Mouse (Mus musculus) stomach, postnatal 0 days (tissue): ENCODE data around the gene Opcml. TPM values are rescaled to one million over a fixed set of nuclear protein-coding genes. Genes with fewer than 3 reads are reported as not detected.

Source experiments
- ATAC-seq: fragments of 200-750 bp; cut with Nextera tagmentation; 2 replicates; pipeline ENCODE4 v1.8.0; 2017; ENCODE audit not compliant: low FRiP score, low TSS enrichment
- DNase-seq: peaks from one replicate; pipeline ENCODE4 v3.0.0-alpha.2; 2016; ENCODE audit warnings: low spot score
- H3K27ac ChIP-seq: fragments of 300-500 bp; sonication (generic); replicated peaks from 2 replicates; pipeline ENCODE4 v1.5.1; 2014; ENCODE audit warnings: mild to moderate bottlenecking, control low read depth
- H3K27me3 ChIP-seq: fragments of 300-500 bp; sonication (generic); 2 replicates; pipeline ENCODE4 v1.6.1; 2014; ENCODE audit warnings: low read length; ENCODE audit not compliant: control insufficient read depth, insufficient read depth
- H3K36me3 ChIP-seq: fragments of 300-500 bp; sonication (generic); 2 replicates; pipeline ENCODE4 v1.6.1; 2014; ENCODE audit warnings: low read length, mixed read lengths; ENCODE audit not compliant: control insufficient read depth, insufficient read depth
- H3K4me1 ChIP-seq: fragments of 300-500 bp; sonication (generic); replicated peaks from 2 replicates; pipeline ENCODE4 v1.6.1; 2014; ENCODE audit warnings: antibody characterized with exemption; ENCODE audit not compliant: control insufficient read depth, insufficient read depth
- H3K4me2 ChIP-seq: fragments of 300-500 bp; sonication (generic); replicated peaks from 2 replicates; pipeline ENCODE4 v1.6.1; 2014; ENCODE audit warnings: low read depth, mild to moderate bottlenecking, control low read depth, moderate library complexity
- H3K4me3 ChIP-seq: fragments of 300-500 bp; sonication (generic); 2 replicates; pipeline ENCODE4 v1.5.1; 2014; ENCODE audit warnings: low read depth, low read length, control low read depth
- H3K9ac ChIP-seq: fragments of 300-500 bp; sonication (generic); 2 replicates; pipeline ENCODE4 v1.6.1; 2014; ENCODE audit warnings: mild to moderate bottlenecking, low read length, control low read depth, mixed read lengths
- H3K9me3 ChIP-seq: fragments of 300-500 bp; sonication (generic); 2 replicates; pipeline ENCODE4 v1.6.1; 2016; ENCODE audit warnings: low read length; ENCODE audit not compliant: control insufficient read depth
- CTCF ChIP-seq: IDR thresholded peaks from 2 replicates; pipeline ENCODE4 v1.5.1; 2016; ENCODE audit warnings: antibody characterized with exemption, low read depth, mild to moderate bottlenecking, moderate library complexity
- EP300 ChIP-seq: optimal IDR thresholded peaks from 2 replicates; pipeline ENCODE3; 2016; ENCODE audit warnings: antibody characterized with exemption
- WGBS: fragments of 180-500 bp; shearing (Covaris S2); extraction: QIAGEN DNeasy Blood & Tissue Kit; methylation state at CpG from one replicate; pipeline ENCODE4 v1.1.7; 2014; 5-methylcytosine and 5-hydroxymethylcytosine counted together
- polyA plus RNA-seq: library from polyadenylated mRNA; unstranded; fragments of >200 nt; fragmentation: Nextera tagmentation; extraction: Ambion mirVana; gene quantifications from 2 replicates; pipeline ENCODE4 v1.2.1, GENCODE M21; 2015

The Opcml gene
- polyA plus RNA-seq, 1 experiment from 2014 or later, result 1.1 TPM

DNA sequence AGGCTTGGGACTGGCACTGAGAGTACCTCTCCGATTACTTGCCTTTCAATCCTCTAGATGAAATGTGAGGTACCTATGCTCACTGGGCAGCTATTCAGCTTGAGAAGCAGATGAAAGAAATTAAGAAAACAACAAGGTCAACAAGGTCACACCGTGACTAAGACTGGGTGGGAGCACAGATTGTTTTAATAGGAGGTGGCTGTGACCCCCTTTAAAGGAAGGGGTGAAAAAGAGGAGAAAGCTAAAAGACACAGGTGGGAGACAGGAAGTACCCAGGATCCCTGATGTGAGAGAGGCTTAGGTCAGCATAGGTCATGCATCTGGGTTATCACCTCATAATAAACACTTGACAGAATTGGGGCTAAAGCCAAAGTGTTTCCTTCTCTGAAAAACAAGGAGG lies 1009.5 kb downstream of the Opcml start:
- Histone ChIP-seq H3K4me1 (no peaks in the 10 kb centered on the region), H3K9me3 (no peaks in the 10 kb centered on the region), H3K36me3 (no peaks in the 10 kb centered on the region), H3K9ac (no peak overlapping the region), H3K4me3 (no peak overlapping the region), H3K27ac (no peak overlapping the region), H3K4me2 (no peak overlapping the region), H3K27me3 (no peaks in the 10 kb centered on the region)
- WGBS, result 16% methylated on average over 2 of the region's 2 CpGs
- ATAC-seq (no peak), DNase-seq (no peak)
- TF ChIP-seq CTCF (no peak), EP300 (no peak)

- no peak for DNase-seq
Observed at GRCm38 (mm10) chr9:28806666-28807065, 1016.1 kb downstream of the Opcml start.

GRCm38 (mm10) chr9:28822060-28822459 lies 1031.5 kb downstream of the Opcml start:
- Histone ChIP-seq H3K9ac (no peak overlapping the region), H3K36me3 (no peaks in the 10 kb centered on the region), H3K27ac (no peak overlapping the region), H3K9me3 (no peaks in the 10 kb centered on the region), H3K4me1 (no peaks in the 10 kb centered on the region), H3K4me3 (no peak overlapping the region), H3K4me2 (no peak overlapping the region), H3K27me3 (no peaks in the 10 kb centered on the region)
- ATAC-seq (no peak), DNase-seq (no peak)
- TF ChIP-seq EP300, result no peak
- TF ChIP-seq CTCF, result no peak
- 98% methylated on average over 3 of the region's 3 CpGs for WGBS

More at GRCm38 (mm10) chr9:28806666-28807065, 1016.1 kb downstream of the Opcml start:
- no peaks in the 10 kb centered on the region for H3K27me3 ChIP-seq
- H3K9ac ChIP-seq, result no peak overlapping the region
- H3K9me3 ChIP-seq, result no peaks in the 10 kb centered on the region
- ATAC-seq, result no peak
- TF ChIP-seq EP300, result no peak
- no peak for TF ChIP-seq CTCF
- no peaks in the 10 kb centered on the region for H3K36me3 ChIP-seq
- H3K4me3 ChIP-seq, result no peak overlapping the region
- no peak overlapping the region for H3K4me2 ChIP-seq
- no peak overlapping the region for H3K27ac ChIP-seq
- no peaks in the 10 kb centered on the region for H3K4me1 ChIP-seq

- Histone ChIP-seq H3K4me2 (no peak overlapping the region), H3K27ac (no peak overlapping the region), H3K27me3 (no peaks in the 10 kb centered on the region), H3K4me3 (no peak overlapping the region), H3K9me3 (no peaks in the 10 kb centered on the region), H3K9ac (no peak overlapping the region), H3K4me1 (no peaks in the 10 kb centered on the region), H3K36me3 (no peaks in the 10 kb centered on the region)
- WGBS, result 76% methylated on average over 5 of the region's 5 CpGs
- ATAC-seq (no peak), DNase-seq (no peak)
- TF ChIP-seq EP300, result no peak
- TF ChIP-seq CTCF, result no peak
Observed at GRCm38 (mm10) chr9:28822466-28822865, 1031.9 kb downstream of the Opcml start.

GRCm38 (mm10) chr9:28825821-28826220 lies 1035.2 kb downstream of the Opcml start:
- DNase-seq, result no peak
- no peak overlapping the region for H3K4me2 ChIP-seq
- no peaks in the 10 kb centered on the region for H3K9me3 ChIP-seq
- H3K4me3 ChIP-seq, result no peak overlapping the region
- H3K27ac ChIP-seq, result no peak overlapping the region
- no peaks in the 10 kb centered on the region for H3K36me3 ChIP-seq
- TF ChIP-seq EP300 (no peak), CTCF (no peak)
- no peak overlapping the region for H3K9ac ChIP-seq
- ATAC-seq, result no peak
- H3K27me3 ChIP-seq, result no peaks in the 10 kb centered on the region
- WGBS, result 87% methylated on average over 2 of the region's 2 CpGs
- no peaks in the 10 kb centered on the region for H3K4me1 ChIP-seq

DNA sequence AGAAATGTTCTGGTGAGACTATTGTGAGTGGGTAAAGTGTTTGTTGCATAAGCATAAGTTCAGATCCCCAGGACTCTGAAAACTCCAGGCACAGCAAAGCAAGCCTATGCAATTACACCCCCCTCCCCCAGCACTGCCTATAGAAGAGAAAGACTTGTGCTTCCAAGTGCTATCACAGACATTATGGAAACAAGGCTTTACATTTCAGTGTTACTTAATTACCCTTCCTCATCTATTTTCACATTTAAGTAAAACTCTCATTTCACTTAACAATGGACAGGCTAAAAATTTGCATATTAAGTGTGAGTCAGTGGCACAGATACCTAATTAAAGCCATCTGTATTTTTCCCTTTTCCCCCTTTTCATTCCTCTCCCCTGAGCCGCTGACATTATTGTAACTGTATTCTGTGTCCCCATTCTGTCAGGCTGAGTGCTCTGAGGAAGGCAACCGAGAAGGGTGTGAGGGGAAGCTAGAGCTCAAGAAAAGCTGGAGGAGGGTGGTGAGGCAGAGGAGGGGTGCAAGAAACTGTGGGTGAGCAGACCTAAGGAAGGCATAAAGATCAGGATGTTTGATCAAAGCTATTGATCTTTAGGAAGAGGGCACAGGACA lies 1055.5 kb downstream of the Opcml start:
- Histone ChIP-seq H3K4me3 (no peak overlapping the region), H3K36me3 (no peaks in the 10 kb centered on the region), H3K27ac (no peak overlapping the region), H3K9me3 (no peaks in the 10 kb centered on the region), H3K4me1 (no peaks in the 10 kb centered on the region), H3K4me2 (no peak overlapping the region), H3K9ac (no peak overlapping the region), H3K27me3 (no peaks in the 10 kb centered on the region)
- DNase-seq (no peak), ATAC-seq (no peak)
- no peak for TF ChIP-seq EP300
- no peak for TF ChIP-seq CTCF
- WGBS, result 63% methylated on average over 2 of the region's 2 CpGs
